Mouse (Mus musculus) brain, embryonic 14.5 days (tissue): ENCODE data around the gene Suds3.

ENCODE experiments used
- CTCF ChIP-seq: fragments of 200-500 bp; IDR thresholded peaks from 2 replicates; pipeline ENCODE4 v1.5.1; 2012; ENCODE audit warnings: inconsistent platforms, mild to moderate bottlenecking, moderate library complexity, borderline replicate concordance; ENCODE audit not compliant: insufficient read depth, insufficient read length; ENCODE audit errors: extremely low read depth
- POLR2A ChIP-seq: fragments of 200-500 bp; IDR thresholded peaks from 2 replicates; pipeline ENCODE4 v1.6.1; 2012; ENCODE audit warnings: mild to moderate bottlenecking, inconsistent platforms, borderline replicate concordance; ENCODE audit not compliant: poor library complexity, insufficient read depth, insufficient read length, severe bottlenecking; ENCODE audit errors: extremely low read depth

GRCm38 (mm10) chr5:117068808-117069497 lies 47.0 kb downstream of the Suds3 start:
- no peak for TF ChIP-seq CTCF
- TF ChIP-seq POLR2A = no peak
